Mouse (Mus musculus): ENCODE data around the gene Olfml2b.
A peak's percentile ranks its signal among the peaks of the same experiment; 100 is the strongest.

The Olfml2b gene

DNA sequence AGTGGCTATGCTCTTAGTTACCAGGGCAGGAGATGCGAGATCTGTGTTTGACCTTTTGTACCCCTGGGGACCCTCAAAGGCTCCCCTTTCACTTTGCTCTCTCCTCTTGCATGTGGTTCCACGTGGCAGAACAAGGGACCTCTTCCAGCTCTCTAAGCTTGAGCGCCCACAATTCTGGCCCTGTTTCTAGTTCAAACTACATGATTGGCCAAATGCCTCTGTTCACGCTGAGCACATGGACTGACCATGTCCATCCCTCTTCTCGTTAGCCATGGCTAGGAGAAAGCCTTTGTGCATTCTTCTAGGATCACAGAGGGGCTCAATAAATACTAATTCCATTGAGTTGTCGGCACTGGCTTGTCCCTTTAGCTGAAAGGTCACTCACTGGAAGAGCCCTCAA, 51.0 kb downstream of the Olfml2b start:
- no peak for DNase-seq (ENCODE audit: low read depth, low spot score)

- DNase-seq (ENCODE audit: low read depth, low spot score), result no peak
Observed at GRCm38 (mm10) chr1:170696996-170697395, 52.7 kb downstream of the Olfml2b start.

- DNase-seq (ENCODE audit: low read depth, low spot score), result no peak
Observed at GRCm38 (mm10) chr1:170697771-170698356, 53.5 kb downstream of the Olfml2b start.

DNA sequence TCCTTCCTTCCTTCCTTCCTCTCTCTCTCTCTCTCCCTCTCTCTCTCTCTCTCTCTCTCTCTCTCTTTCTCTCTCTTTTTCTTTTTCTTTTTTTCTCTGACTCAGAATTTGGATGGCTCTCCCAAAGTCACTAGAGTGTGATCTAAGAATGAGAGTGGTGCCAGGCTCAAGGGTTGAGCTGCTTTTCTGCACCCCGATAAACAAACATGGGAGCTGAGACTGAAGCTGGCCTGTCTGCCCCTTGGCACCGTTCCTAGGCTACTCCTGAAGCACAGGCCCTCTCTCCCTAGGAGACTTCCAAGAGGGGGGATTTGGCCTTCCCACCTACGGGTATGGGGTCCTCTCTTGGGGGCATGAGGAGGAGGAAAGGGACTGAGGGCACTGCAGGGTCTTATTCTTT, 54.4 kb downstream of the Olfml2b start:
- DNase-seq (ENCODE audit: low read depth, low spot score), result no peak

- DNase-seq (ENCODE audit: low read depth, low spot score), result no peak
Observed at GRCm38 (mm10) chr1:170699553-170699952, 55.2 kb downstream of the Olfml2b start.

DNA sequence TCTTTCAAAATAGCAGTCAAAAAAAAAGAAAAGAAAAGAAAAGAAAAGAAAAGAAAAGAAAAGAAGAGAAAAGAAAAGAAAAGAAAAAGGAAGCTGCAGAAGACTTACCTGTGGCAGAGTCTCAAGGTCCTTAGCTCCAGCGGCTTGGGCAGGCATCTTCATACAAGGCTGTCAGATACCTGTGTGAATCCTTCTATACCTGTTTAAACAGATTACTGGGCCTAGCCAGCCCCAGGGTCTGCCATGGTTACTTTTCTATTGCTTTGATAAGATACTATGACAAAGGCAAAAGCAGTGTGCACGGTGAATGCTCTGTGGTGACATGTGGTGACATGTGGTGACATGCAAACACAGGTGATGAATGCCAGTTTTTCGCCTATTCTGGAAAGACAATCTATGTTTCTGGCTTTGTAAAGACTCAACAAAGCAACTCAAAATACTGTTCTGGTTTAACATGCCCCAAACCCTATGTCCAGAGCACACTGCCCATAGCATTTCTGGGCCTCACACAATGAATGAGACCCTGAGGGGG, 56.2 kb downstream of the Olfml2b start:
- no peak for DNase-seq (ENCODE audit: low read depth, low spot score)

GRCm38 (mm10) chr1:170701178-170701577, 56.8 kb downstream of the Olfml2b start:
- no peak for DNase-seq (ENCODE audit: low read depth, low spot score)

GRCm38 (mm10) chr1:170701582-170701981, 57.2 kb downstream of the Olfml2b start:
- no peak for DNase-seq (ENCODE audit: low read depth, low spot score)

GRCm38 (mm10) chr1:170702263-170702662, 57.9 kb downstream of the Olfml2b start:
- DNase-seq (ENCODE audit: low read depth, low spot score), result no peak

GRCm38 (mm10) chr1:170702958-170703357, 58.6 kb downstream of the Olfml2b start:
- no peak for DNase-seq (ENCODE audit: low read depth, low spot score)

DNA sequence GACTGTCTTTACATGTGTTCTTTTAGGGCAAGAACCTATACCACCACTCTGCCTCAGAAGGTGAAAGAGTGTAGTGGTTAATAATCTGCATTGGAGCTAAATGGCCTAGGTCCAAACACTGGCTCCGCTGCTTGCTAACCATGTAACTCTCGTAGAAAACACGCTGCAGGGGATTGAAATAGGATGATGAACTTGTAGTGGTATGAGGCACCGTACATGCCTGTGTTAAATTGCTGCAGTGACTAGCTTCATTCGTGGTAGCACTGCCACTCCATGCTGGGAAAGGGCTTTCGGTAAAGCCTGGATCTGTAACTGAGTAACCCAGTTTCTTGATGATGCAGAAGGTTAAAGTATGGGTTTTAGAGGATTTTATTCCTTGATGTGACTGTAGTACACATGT, 59.8 kb downstream of the Olfml2b start:
- no peak for DNase-seq (ENCODE audit: low read depth, low spot score)

DNA sequence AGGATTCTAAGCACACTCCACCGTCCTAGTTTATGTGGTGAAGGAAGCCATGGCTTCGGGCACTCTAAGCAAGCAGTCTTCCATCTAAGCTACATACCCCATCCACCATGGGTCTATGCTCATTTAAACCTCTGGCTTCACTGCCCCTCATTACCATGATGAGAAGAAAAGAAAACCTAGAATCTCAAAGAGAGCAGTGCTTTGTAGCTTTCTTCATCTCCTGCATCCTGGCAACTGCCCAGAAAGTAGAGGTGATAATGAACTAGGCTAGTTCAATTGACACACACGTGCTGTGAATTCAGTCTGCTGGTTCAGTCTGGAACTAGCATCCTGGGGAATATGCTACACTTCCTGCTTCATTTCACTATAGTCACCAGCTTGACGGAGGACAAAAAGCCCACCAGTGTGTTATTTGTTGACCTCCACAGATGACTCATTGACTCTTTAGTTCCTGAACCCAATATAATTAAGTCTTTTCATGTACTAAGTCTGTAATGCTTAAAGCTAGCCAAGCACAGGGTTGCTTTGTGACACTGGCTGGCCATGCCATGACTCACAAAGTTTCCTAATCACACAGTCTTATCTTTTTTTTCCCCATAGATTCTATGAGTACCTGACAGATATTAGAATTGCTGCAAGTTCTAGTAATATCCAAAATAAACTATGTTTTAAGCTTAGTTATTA, 60.7 kb downstream of the Olfml2b start:
- no peak for DNase-seq (ENCODE audit: low read depth, low spot score)

DNA sequence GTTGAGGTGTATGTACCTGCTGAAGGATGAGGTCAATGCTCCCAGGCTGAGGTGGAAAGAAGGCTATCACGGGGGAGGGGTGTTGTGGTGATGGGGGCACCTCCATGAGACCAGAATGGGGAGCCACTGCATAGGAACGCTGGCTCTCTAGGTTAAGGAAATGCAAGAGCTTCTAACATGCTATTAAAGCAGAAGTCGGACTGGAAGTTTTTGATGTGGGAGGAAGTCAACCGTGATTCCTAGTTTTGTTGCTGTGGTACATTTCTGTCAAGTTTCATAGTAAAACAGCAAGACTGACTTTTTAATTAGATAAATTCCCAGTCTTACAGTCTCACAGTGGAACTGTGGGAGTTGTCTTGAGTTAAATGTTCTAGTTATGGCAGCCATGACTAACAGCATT, 61.7 kb downstream of the Olfml2b start:
- DNase-seq (ENCODE audit: low read depth, low spot score), result no peak

DNA sequence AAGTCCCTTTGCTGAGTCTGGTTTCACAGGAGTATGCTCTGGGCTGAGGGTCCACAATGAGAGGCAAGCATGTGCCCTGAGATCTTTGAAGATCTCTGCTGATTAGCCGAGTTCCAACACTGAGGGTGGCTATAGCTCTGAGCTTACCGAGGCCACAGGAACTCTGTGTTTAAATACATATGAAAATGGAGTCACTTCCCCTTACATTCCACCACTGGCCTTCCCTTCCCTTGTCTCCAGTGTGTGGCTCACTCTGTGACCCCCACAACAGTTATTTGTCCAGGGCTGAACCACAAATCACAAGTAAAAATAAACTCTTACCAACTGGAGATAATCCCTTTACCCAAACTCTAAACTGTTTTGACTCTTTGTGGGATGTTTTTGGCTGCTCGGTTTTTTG, 64.7 kb downstream of the Olfml2b start:
- no peak for DNase-seq (ENCODE audit: low read depth, low spot score)

GRCm38 (mm10) chr1:170709481-170709880, 65.1 kb downstream of the Olfml2b start:
- peak; percentile 53 for DNase-seq (ENCODE audit: low read depth, low spot score)

- DNase-seq (ENCODE audit: low read depth, low spot score), result no peak
Observed at GRCm38 (mm10) chr1:170709969-170710368, 65.6 kb downstream of the Olfml2b start.

DNA sequence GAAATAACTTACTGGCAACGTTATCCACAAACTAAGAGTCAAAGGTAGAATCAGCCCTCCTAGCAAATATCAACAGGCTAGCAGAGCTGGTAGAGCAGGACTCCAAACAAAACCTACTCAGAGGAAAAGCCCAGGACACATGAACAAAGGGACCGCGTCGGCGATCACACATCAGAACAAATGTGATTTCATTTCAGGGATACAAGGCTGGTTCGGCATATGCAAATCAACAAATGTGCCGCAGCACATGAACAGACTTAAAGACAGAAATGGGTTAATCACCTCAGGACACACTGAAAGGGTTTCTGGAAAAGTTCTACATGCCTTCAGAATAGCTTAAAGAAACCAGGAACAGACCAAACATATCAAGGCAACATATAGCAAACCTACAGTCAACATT, 67.4 kb downstream of the Olfml2b start:
- DNase-seq (ENCODE audit: low read depth, low spot score), result no peak

DNA sequence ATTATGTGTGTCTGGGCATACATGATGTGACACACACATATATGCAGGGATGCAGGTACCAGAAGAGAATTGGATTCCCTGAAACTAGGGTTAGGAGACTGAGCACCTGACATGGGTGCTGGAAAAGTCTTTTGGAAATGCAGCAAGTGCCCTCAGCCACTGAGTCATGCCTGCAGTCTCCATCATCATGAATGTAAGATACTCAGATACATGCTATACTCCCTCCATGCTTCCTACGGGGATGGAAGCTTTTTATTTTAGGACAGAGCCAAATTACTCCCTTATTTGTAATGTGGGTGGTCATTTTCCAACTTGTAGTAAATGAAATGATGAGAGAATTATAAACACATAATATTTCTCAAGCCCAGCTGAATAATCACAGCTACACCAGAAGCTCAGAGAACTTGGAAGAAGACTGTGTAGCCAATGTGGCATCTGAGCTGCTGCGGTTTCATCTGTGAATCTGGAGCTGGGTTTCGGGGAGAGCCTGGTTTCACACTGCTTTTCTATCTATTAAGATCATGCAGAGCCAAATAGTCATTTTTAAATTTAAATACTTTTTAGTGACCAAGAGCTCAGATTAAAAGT, 73.0 kb downstream of the Olfml2b start:
- no peak for DNase-seq (ENCODE audit: low read depth, low spot score)

DNA sequence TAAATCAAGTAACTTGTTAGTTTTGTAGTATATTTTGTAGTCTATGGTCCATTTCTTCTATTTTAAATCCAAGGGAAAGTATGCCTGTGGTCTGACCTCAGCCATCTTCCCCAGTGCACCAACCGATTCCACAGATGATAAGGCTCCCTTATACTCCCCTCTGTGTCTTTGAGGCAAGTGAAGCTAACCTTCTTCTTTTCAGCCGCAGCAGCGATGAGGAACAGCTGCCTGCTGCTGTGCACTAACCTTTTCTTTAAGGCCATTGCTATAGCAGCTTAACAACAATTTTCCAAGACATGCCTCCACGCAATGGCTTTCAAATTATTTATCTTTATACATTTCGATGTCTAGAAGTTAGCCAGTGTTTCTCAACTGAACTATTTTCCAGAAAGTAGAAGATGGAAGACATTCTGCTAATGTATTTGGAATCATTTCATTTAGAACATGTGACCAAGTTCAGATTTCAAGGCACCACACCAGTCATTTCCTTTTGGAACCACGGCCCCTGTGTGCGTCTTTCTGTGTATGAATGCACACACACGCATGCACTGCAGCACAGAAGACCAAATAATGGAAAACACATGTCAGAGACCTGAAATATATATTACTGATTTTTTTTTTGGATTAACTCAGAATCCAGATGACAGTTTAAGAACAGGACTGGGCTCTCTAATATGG, 73.9 kb downstream of the Olfml2b start:
- DNase-seq (ENCODE audit: low read depth, low spot score), result no peak

DNA sequence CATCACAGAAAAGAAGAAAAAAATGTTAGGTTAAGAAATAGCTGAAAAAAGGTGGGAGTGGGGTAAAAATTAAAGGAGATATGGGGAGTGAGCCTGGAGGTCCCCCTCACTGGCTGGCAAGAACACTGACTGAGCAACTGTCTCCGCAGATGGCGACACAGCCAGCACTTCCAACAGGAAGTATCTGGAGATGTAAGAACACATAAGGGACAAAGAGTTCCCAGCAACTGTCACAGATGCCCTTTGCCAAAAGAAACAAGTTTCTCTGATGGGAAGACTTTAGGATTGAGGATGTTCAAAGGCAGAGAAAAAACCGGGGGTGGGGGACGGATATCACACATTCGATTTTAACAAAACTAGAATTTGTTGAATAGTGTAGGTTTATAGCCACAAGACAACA, 77.2 kb downstream of the Olfml2b start:
- DNase-seq (ENCODE audit: low read depth, low spot score), result peak; percentile 76

GRCm38 (mm10) chr1:170728524-170728923, 84.2 kb downstream of the Olfml2b start:
- peak; percentile 58 for DNase-seq (ENCODE audit: low read depth, low spot score)

DNA sequence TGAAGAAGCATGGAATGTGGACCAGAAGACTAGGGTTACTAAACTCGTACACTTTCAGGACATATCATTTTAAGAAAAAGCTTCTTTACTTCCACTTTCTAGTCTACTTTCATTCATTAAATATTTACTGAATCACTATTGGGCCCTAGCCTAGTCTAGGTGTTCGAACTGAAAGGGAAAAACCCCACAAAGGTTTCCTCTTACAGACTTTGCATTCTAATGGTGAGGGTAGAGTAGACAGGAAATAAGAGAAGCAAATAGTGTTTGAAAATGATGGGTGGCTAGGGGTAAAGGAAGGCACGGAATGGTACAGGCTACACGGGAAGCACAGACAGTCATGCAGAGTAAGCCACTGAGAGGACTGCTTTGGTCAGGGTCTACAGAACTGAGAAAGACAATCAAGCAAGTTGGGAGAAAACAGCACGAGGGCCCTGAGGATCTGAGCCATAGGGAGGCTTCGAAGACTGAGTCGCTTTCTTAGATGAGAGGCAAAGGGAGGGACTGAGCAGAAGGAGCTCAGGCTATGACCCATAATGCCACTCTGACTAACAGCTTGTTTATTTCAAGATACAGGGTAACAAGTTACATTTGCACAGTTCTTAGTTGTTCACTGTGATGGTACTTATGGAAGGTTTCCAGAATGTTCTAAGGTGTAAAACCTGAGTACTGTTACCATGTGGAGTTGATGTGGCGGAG, 85.1 kb downstream of the Olfml2b start:
- no peak for DNase-seq (ENCODE audit: low read depth, low spot score)
